In the genomic region with DNA sequence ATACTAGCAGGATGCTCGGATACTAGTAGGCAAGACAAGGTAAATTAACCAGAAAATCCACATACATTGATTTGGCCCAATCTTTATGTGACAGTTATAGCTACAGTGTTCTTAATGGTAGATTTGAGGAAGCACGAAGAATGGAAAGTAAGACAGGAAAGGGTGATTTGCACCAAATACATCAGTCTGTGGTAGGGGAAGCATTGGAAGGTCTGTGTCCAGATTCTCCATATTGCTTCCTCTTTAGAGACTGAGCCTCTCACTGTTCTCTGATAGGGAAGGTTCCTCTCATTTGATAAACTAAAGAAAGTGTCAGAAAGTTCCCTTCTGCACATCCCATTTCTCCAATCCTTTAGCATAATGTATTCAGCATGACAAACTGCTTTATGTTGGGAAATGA, we compare ENCODE assay signal across 22 mouse cellular contexts.
DNase-seq lines count a peak whose midpoint lies in the region; ATAC-seq lines count a peak whose summit lies in the region.
"Had no signal": no experiment of that assay in that cellular context is flagged by ENCODE, and none has a peak within 500 bp of the region (broad histone marks: within the 10 kb centered on the region; RNA-seq: fewer than 3 reads in every experiment).

No protein-coding gene starts in this region.

- no peak overlapping the region for H3K4me2 ChIP-seq in midbrain, embryonic 11.5 days
- H3K4me2 ChIP-seq in midbrain, embryonic 16.5 days (ENCODE audit: low read length) = no peak overlapping the region

- H3K27ac ChIP-seq in midbrain, embryonic 11.5 days (ENCODE audit: low read depth, low read length) = no peak overlapping the region
- H3K27ac ChIP-seq in midbrain, embryonic 16.5 days (ENCODE audit: low read length) = no peak overlapping the region

- 96% methylated on average over 2 of the region's 2 CpGs for WGBS in midbrain, embryonic 11.5 days
- 98% methylated on average over 2 of the region's 2 CpGs for WGBS in midbrain, embryonic 16.5 days

- DNase-seq in midbrain, embryonic 11.5 days (ENCODE audit: low spot score, missing footprints) = peak; percentile 21
- DNase-seq in gastrocnemius, adult 18-20 months (ENCODE audit: low spot score) = no peak
- DNase-seq in frontal cortex, adult 2 months (ENCODE audit: extremely low spot score in 1 of 2, low spot score in 1 of 2) = no peak
- no peak for DNase-seq in cerebellum, adult 9-11 months
- DNase-seq: adrenal gland, adult 2 months; adrenal gland, adult 8-10 months; adrenal gland, postnatal 10 days; adrenal gland, postnatal 14 days; adrenal gland, postnatal 25 days; adrenal gland, postnatal 36 days; B cell, adult 2 months; cerebellum, adult 11 months; cerebellum, adult 11-12 months had no signal

- no peaks in the 10 kb centered on the region for H3K9me3 ChIP-seq in midbrain, embryonic 11.5 days (ENCODE audit: control insufficient read depth, low read length)
- H3K9me3 ChIP-seq in midbrain, embryonic 16.5 days (replicated peaks; ENCODE audit: control insufficient read depth, low read length, poor library complexity, severe bottlenecking) = no peaks in the 10 kb centered on the region
- H3K9me3 ChIP-seq: G1E had no signal

- H3K9ac ChIP-seq in midbrain, embryonic 11.5 days (ENCODE audit: low read length) = no peak overlapping the region
- H3K9ac ChIP-seq in midbrain, embryonic 16.5 days (ENCODE audit: low read depth, low read length) = no peak overlapping the region

- ATAC-seq in midbrain, embryonic 11.5 days (ENCODE audit: low FRiP score) = no peak
- ATAC-seq in midbrain, embryonic 16.5 days = no peak
- ATAC-seq in common myeloid progenitor, adult 5-6 weeks (replicated peaks; ENCODE audit: low read depth, poor library complexity, severe bottlenecking) = peak; percentile 78
- peak; percentile 56; the same call in 1 of the 2 replicates for ATAC-seq in granulocyte monocyte progenitor cell, adult 5-6 weeks (replicated peaks; ENCODE audit: poor library complexity, severe bottlenecking)
- peak; percentile 80 for ATAC-seq in megakaryocyte progenitor cell, adult 5-6 weeks (replicated peaks; ENCODE audit: poor library complexity)
- ATAC-seq: activated CD4-positive, CD25-positive, alpha-beta regulatory T cell, adult 4 months; CD4-positive, CD25-positive, alpha-beta regulatory T cell, adult 4 months; Patski had no signal

- no peaks in the 10 kb centered on the region for H3K4me1 ChIP-seq in midbrain, embryonic 11.5 days (ENCODE audit: control insufficient read depth, insufficient read depth, low read length)
- H3K4me1 ChIP-seq in midbrain, embryonic 16.5 days (ENCODE audit: control insufficient read depth, insufficient read depth, low read length) = no peaks in the 10 kb centered on the region

- H3K36me3 ChIP-seq in midbrain, embryonic 11.5 days (ENCODE audit: control insufficient read depth, insufficient read depth, low read length) = no peaks in the 10 kb centered on the region
- H3K36me3 ChIP-seq in midbrain, embryonic 16.5 days (ENCODE audit: control insufficient read depth, insufficient read depth, low read length) = no peaks in the 10 kb centered on the region; the same call in 1 of the 2 replicates
- H3K36me3 ChIP-seq: G1E had no signal

- no peak overlapping the region for H3K4me3 ChIP-seq in midbrain, embryonic 11.5 days (ENCODE audit: low read depth, low read length)
- H3K4me3 ChIP-seq in midbrain, embryonic 16.5 days (ENCODE audit: low read depth, low read length) = no peak overlapping the region

- no peaks in the 10 kb centered on the region for H3K27me3 ChIP-seq in midbrain, embryonic 11.5 days (ENCODE audit: control insufficient read depth, insufficient read depth, low read length)
- no peaks in the 10 kb centered on the region for H3K27me3 ChIP-seq in midbrain, embryonic 16.5 days (ENCODE audit: control insufficient read depth, insufficient read depth, low read depth, low read length)
- H3K27me3 ChIP-seq: CH12.LX, Patski had no signal

Comparison
In these comparisons a context has a peak if more than half of its experiments do, and no peak if none do; other contexts are left out.
1. ATAC-seq: peak in common myeloid progenitor, adult 5-6 weeks (single experiment), granulocyte monocyte progenitor cell, adult 5-6 weeks (single experiment) and megakaryocyte progenitor cell, adult 5-6 weeks (single experiment); none in midbrain, embryonic 11.5 days (single experiment) and midbrain, embryonic 16.5 days (single experiment).